Mouse (Mus musculus) midbrain, embryonic 11.5 days (tissue): ENCODE data around the gene Grm1. TPM values are rescaled to one million over a fixed set of nuclear protein-coding genes. Genes with fewer than 3 reads are reported as not detected.
"Not testable (repeated sequence)": the region's sequence is repeated elsewhere in the genome, so short reads cannot be mapped to it uniquely, and the experiment has no call there.

Source experiments
- ATAC-seq: fragments of 200-750 bp; cut with Nextera tagmentation; 2 replicates; pipeline ENCODE4 v1.8.0; 2017; ENCODE audit warnings: moderate TSS enrichment, moderate library complexity; ENCODE audit not compliant: low FRiP score
- DNase-seq: peaks from one replicate; pipeline ENCODE4 v3.0.0; 2015; ENCODE audit warnings: low spot score; ENCODE audit errors: missing footprints
- H3K27ac ChIP-seq: fragments of 300-500 bp; sonication (generic); 2 replicates; pipeline ENCODE4 v1.5.1; 2014; ENCODE audit warnings: low read depth, low read length
- H3K27me3 ChIP-seq: fragments of 300-500 bp; sonication (generic); 2 replicates; pipeline ENCODE4 v1.6.1; 2014; ENCODE audit warnings: mild to moderate bottlenecking, low read length, moderate library complexity, mixed read lengths; ENCODE audit not compliant: control insufficient read depth, insufficient read depth
- H3K36me3 ChIP-seq: fragments of 300-500 bp; sonication (generic); 2 replicates; pipeline ENCODE4 v1.6.1; 2014; ENCODE audit warnings: mild to moderate bottlenecking, low read length, moderate library complexity, mixed read lengths; ENCODE audit not compliant: control insufficient read depth, insufficient read depth
- H3K4me1 ChIP-seq: fragments of 300-500 bp; sonication (generic); 2 replicates; pipeline ENCODE4 v1.6.1; 2014; ENCODE audit warnings: low read length; ENCODE audit not compliant: control insufficient read depth, insufficient read depth
- H3K4me2 ChIP-seq: fragments of 300-500 bp; sonication (generic); 2 replicates; pipeline ENCODE4 v1.6.1; 2014; ENCODE audit warnings: mild to moderate bottlenecking, moderate library complexity
- H3K4me3 ChIP-seq: fragments of 300-500 bp; sonication (generic); 2 replicates; pipeline ENCODE4 v1.5.1; 2014; ENCODE audit warnings: low read depth, low read length
- H3K9ac ChIP-seq: fragments of 300-500 bp; sonication (generic); 2 replicates; pipeline ENCODE4 v1.6.1; 2014; ENCODE audit warnings: low read length
- H3K9me3 ChIP-seq: fragments of 300-500 bp; sonication (generic); 2 replicates; pipeline ENCODE4 v1.6.1; 2016; ENCODE audit warnings: low read length; ENCODE audit not compliant: control insufficient read depth
- WGBS: fragments of 180-500 bp; shearing (Covaris S2); extraction: QIAGEN DNeasy Blood & Tissue Kit; methylation state at CpG from one replicate; pipeline ENCODE4 v1.1.7; 2014; 5-methylcytosine and 5-hydroxymethylcytosine counted together
- polyA plus RNA-seq: library from polyadenylated mRNA; unstranded; fragments of >200 nt; fragmentation: Nextera tagmentation; extraction: Ambion mirVana; gene quantifications from 2 replicates; pipeline ENCODE4 v1.2.1, GENCODE M21; 2014

The Grm1 gene
- polyA plus RNA-seq, 1 experiment from 2014 or later: 0.36 TPM

DNA sequence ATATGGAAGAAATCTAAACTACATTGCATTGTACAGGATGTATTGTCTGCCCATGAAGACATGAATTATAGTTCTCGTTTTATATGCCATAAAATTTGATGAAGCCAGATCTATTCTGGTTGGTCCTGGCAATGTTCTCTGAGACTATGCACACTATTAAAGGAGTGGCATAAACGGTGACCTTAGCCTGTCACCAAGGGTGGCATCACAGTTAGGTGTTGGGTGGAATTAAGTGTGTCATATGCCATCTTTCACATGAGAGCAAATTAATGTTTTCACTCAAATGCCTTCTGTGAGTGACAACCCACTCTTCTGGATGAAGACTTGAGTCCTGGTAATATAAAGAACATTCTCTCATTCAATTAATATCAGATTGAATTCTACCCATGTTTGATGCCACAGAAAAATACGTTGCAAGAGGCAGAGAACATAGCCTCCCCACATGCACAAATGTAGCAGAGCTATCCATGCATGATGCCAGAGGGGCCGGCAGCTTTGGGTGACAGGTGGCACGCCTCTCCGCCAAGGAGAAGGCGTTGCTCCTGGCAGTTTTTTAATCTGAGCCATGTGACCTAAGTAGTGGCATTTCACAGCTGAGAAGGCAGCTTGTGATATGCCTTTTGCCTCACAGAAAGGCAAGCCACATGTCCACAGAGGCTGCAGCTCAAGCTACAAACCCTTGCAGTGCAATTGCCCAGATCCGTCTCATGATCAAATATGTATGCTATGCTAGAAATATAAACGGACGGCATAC is 20.7 kb downstream of the Grm1 start:
- Histone ChIP-seq H3K4me1 (no peaks in the 10 kb centered on the region), H3K27ac (no peak overlapping the region), H3K9me3 (no peaks in the 10 kb centered on the region), H3K36me3 (no peaks in the 10 kb centered on the region), H3K9ac (no peak overlapping the region), H3K4me3 (no peak overlapping the region), H3K4me2 (no peak overlapping the region), H3K27me3 (no peaks in the 10 kb centered on the region)
- ATAC-seq (no peak), DNase-seq (no peak)
- 82% methylated on average over 10 of the region's 10 CpGs for WGBS

DNA sequence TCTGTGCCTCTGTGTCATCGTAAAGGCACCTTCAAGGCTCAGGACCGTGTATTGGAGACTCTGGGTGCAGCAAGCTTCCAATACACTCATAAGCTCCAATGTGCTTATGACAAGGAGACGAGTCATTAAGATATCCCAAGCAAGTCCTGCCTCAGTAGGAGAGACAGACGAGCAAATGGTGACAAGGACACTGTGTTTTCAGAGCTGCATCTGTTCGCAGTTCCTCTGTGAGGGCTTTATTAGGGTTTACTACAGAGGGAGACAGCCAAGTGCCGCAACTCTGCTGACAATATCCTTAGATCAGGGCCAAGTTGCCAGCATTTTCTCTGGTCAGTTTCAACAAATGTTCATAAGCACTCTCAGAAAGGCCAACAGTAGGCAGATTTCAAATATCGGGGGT is 32.8 kb downstream of the Grm1 start:
- Histone ChIP-seq H3K27ac (no peak overlapping the region), H3K9me3 (no peaks in the 10 kb centered on the region), H3K4me2 (no peak overlapping the region), H3K27me3 (no peaks in the 10 kb centered on the region), H3K4me1 (no peaks in the 10 kb centered on the region), H3K9ac (no peak overlapping the region), H3K36me3 (no peaks in the 10 kb centered on the region), H3K4me3 (no peak overlapping the region)
- WGBS: 89% methylated on average over 7 of the region's 7 CpGs
- no peak for ATAC-seq
- DNase-seq: no peak

GRCm38 (mm10) chr10:11045421-11045820 is 36.7 kb downstream of the Grm1 start:
- not testable (repeated sequence) for H3K4me3 ChIP-seq, H3K27ac ChIP-seq, H3K4me1 ChIP-seq, DNase-seq, H3K9ac ChIP-seq, H3K4me2 ChIP-seq, H3K9me3 ChIP-seq, ATAC-seq, H3K36me3 ChIP-seq, H3K27me3 ChIP-seq
- WGBS: 67% methylated on average over 12 of the region's 13 CpGs

- H3K4me3 ChIP-seq: no peak overlapping the region
- ATAC-seq (no peak), DNase-seq (no peak)
- H3K27ac ChIP-seq: no peak overlapping the region
- no peaks in the 10 kb centered on the region for H3K27me3 ChIP-seq
- H3K9ac ChIP-seq: no peak overlapping the region
- WGBS: 93% methylated on average over 1 of the region's 1 CpGs
- H3K4me1 ChIP-seq: no peaks in the 10 kb centered on the region
- no peak overlapping the region for H3K4me2 ChIP-seq
- no peaks in the 10 kb centered on the region for H3K9me3 ChIP-seq
- no peaks in the 10 kb centered on the region for H3K36me3 ChIP-seq
Measured at GRCm38 (mm10) chr10:11044455-11045106, 37.6 kb downstream of the Grm1 start.

- H3K4me1 ChIP-seq: no peaks in the 10 kb centered on the region
- H3K4me3 ChIP-seq: no peak overlapping the region
- no peaks in the 10 kb centered on the region for H3K36me3 ChIP-seq
- no peak overlapping the region for H3K9ac ChIP-seq
- H3K4me2 ChIP-seq: no peak overlapping the region
- no peaks in the 10 kb centered on the region for H3K9me3 ChIP-seq
- ATAC-seq (no peak), DNase-seq (no peak)
- no peaks in the 10 kb centered on the region for H3K27me3 ChIP-seq
- no peak overlapping the region for H3K27ac ChIP-seq
Measured at GRCm38 (mm10) chr10:11039323-11039722, 42.8 kb downstream of the Grm1 start.

DNA sequence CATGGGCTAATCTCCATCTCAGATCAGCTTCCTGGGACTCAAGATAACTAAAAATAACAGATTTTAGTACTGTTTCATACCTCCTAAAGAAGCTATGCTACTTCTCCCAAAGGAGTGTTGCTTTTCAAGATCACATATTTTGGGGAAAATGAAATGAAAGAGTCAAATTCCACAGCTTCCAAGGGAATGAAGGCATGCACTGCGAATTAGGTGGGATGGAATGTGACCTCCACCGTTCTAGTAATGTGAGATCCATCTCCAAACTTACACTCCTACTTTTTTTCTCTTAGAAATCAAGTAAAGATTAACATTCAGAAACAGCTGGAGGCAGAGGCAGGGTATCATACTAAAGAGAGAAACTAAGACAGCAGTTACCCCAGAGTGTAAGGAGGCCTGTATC is 49.9 kb downstream of the Grm1 start:
- no peak for DNase-seq
- no peaks in the 10 kb centered on the region for H3K27me3 ChIP-seq
- no peaks in the 10 kb centered on the region for H3K36me3 ChIP-seq
- no peaks in the 10 kb centered on the region for H3K9me3 ChIP-seq
- no peak overlapping the region for H3K4me2 ChIP-seq
- H3K27ac ChIP-seq: no peak overlapping the region
- H3K9ac ChIP-seq: no peak overlapping the region
- H3K4me3 ChIP-seq: no peak overlapping the region
- no peak for ATAC-seq
- 75% methylated on average over 2 of the region's 2 CpGs for WGBS
- H3K4me1 ChIP-seq: no peaks in the 10 kb centered on the region

GRCm38 (mm10) chr10:11025764-11026518 is 56.2 kb downstream of the Grm1 start:
- peak; percentile 87 for DNase-seq
- peak; percentile 91 for ATAC-seq
- 20% methylated on average over 6 of the region's 6 CpGs for WGBS
- Histone ChIP-seq H3K4me2 (no peak overlapping the region), H3K9ac (no peak overlapping the region), H3K27ac (peak overlapping the region; percentile 28; the same call in 1 of the 2 replicates), H3K27me3 (no peaks in the 10 kb centered on the region), H3K36me3 (no peaks in the 10 kb centered on the region), H3K9me3 (no peaks in the 10 kb centered on the region), H3K4me3 (no peak overlapping the region), H3K4me1 (peaks cover 7% of the 10 kb centered on the region; the same call in 1 of the 2 replicates)

GRCm38 (mm10) chr10:11018970-11019531 is 63.1 kb downstream of the Grm1 start:
- Histone ChIP-seq H3K36me3 (no peaks in the 10 kb centered on the region), H3K4me3 (no peak overlapping the region), H3K27ac (no peak overlapping the region), H3K4me1 (no peaks in the 10 kb centered on the region), H3K9ac (no peak overlapping the region), H3K9me3 (no peaks in the 10 kb centered on the region), H3K4me2 (no peak overlapping the region), H3K27me3 (no peaks in the 10 kb centered on the region)
- no peak for ATAC-seq
- DNase-seq: no peak
- 74% methylated on average over 2 of the region's 2 CpGs for WGBS

DNA sequence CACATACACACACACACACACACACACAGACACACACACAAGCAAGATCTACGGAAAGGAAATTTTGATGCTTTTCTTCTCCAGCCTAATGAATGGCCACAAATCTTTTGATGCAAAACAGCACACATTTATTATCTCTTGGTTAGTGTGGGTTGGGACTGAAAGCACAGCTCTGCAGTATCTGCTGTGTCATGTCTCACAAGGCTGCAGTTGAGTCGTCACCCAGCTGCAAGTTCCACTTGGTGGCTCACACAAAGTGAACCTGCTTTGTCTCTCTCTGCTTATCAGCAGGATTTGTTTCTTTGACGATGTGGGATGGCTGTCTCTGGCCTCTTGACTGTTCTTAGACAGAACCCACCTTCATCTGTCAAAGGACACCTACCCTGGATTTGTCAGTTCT is 68.5 kb downstream of the Grm1 start:
- H3K36me3 ChIP-seq: no peaks in the 10 kb centered on the region
- H3K27ac ChIP-seq: no peak overlapping the region
- H3K4me3 ChIP-seq: no peak overlapping the region
- H3K4me2 ChIP-seq: no peak overlapping the region
- H3K4me1 ChIP-seq: no peaks in the 10 kb centered on the region
- H3K9ac ChIP-seq: no peak overlapping the region
- DNase-seq: no peak
- H3K27me3 ChIP-seq: no peaks in the 10 kb centered on the region
- 73% methylated on average over 3 of the region's 3 CpGs for WGBS
- no peaks in the 10 kb centered on the region for H3K9me3 ChIP-seq
- no peak for ATAC-seq
